ENCODE assay signal across 29 mouse cellular contexts in genomic region chr4:150882632-150883031, GRCm38 (mm10). TPM values are rescaled to one million over a fixed set of nuclear protein-coding genes. Genes with fewer than 3 reads are reported as not detected.
"Had no signal": no experiment of that assay in that cellular context is flagged by ENCODE, and none has a peak within 500 bp of the region (broad histone marks: within the 10 kb centered on the region; RNA-seq: fewer than 3 reads in every experiment).

No protein-coding gene starts in this region.

- H3K27ac ChIP-seq: embryonic facial prominence, embryonic 10.5 days; embryonic facial prominence, embryonic 12.5 days; embryonic facial prominence, embryonic 13.5 days; embryonic facial prominence, embryonic 15.5 days; forebrain, embryonic 10.5 days; forebrain, embryonic 12.5 days; forebrain, embryonic 13.5 days; forebrain, embryonic 15.5 days; gastrocnemius, adult 2 months; heart, adult 2 months had no signal

- H3K9ac ChIP-seq: embryonic facial prominence, embryonic 12.5 days; embryonic facial prominence, embryonic 13.5 days; embryonic facial prominence, embryonic 15.5 days; forebrain, embryonic 12.5 days; forebrain, embryonic 13.5 days; forebrain, embryonic 15.5 days; forebrain, postnatal 0 days had no signal

- H3K4me3 ChIP-seq: embryonic facial prominence, embryonic 10.5 days; embryonic facial prominence, embryonic 12.5 days; embryonic facial prominence, embryonic 13.5 days; embryonic facial prominence, embryonic 15.5 days; erythroblast, embryonic 14.5 days; forebrain, embryonic 10.5 days; forebrain, embryonic 12.5 days; forebrain, embryonic 13.5 days; forebrain, embryonic 15.5 days; gastrocnemius, adult 2 months; heart, adult 2 months had no signal

- H3K4me1 ChIP-seq: embryonic facial prominence, embryonic 10.5 days; embryonic facial prominence, embryonic 12.5 days; embryonic facial prominence, embryonic 13.5 days; embryonic facial prominence, embryonic 15.5 days; forebrain, embryonic 10.5 days; forebrain, embryonic 12.5 days; forebrain, embryonic 13.5 days; forebrain, embryonic 15.5 days had no signal

- DNase-seq: cerebellum, adult 2 months; cerebellum, adult 8-10 months; cerebellum, adult 9-10 months; cerebellum, adult 9-11 months; cerebellum, postnatal 10 days; cerebellum, postnatal 14 days; cerebellum, postnatal 25 days; cerebellum, postnatal 36 days; embryo, embryonic 11 days; forebrain, postnatal 0 days; gastrocnemius, adult 2 months; gastrocnemius, postnatal 10 days; gastrocnemius, postnatal 14 days; gastrocnemius, postnatal 25 days; gastrocnemius, postnatal 36 days; heart, adult 18-20 months; heart, adult 2 months had no signal

- ATAC-seq: forebrain, embryonic 13.5 days; forebrain, embryonic 14.5 days; forebrain, embryonic 15.5 days; forebrain, embryonic 16.5 days; forebrain, postnatal 0 days had no signal

- H3K27me3 ChIP-seq: embryonic facial prominence, embryonic 12.5 days; embryonic facial prominence, embryonic 13.5 days; embryonic facial prominence, embryonic 15.5 days; forebrain, embryonic 12.5 days; forebrain, embryonic 13.5 days; forebrain, embryonic 15.5 days had no signal

- H3K36me3 ChIP-seq: embryonic facial prominence, embryonic 12.5 days; forebrain, embryonic 15.5 days had no signal

- H3K4me2 ChIP-seq: embryonic facial prominence, embryonic 12.5 days; embryonic facial prominence, embryonic 13.5 days; embryonic facial prominence, embryonic 15.5 days; forebrain, embryonic 12.5 days; forebrain, embryonic 13.5 days; forebrain, embryonic 15.5 days had no signal

RNA-seq across cellular contexts. Expression of gene Errfi1, which starts 28.9 kb away (rescaled TPM):
- polyA plus RNA-seq: erythroblast, embryonic 14.5 days had no signal

RNA-seq across cellular contexts. Expression of gene Tnfrsf9, which starts 31.7 kb away (rescaled TPM):
- total RNA-seq: common myeloid progenitor, adult 5-6 weeks had no signal
- polyA plus RNA-seq: erythroblast, embryonic 14.5 days had no signal
